Mouse (Mus musculus): ENCODE data around the gene Rasl11a. TPM values are rescaled to one million over a fixed set of nuclear protein-coding genes. Genes with fewer than 3 reads are reported as not detected.

Gene Rasl11a
- polyA plus RNA-seq, 1 experiment from 2014 or later: 11.2 TPM

GRCm38 (mm10) chr5:146844301-146844941 is 450 bp upstream of the Rasl11a start:
- ATAC-seq (ENCODE audit: insufficient number of reproducible peaks, low FRiP score, low TSS enrichment, low read depth): no peak
- Histone ChIP-seq H3K27ac (replicated peaks) (peak overlapping the region; percentile 31; the same call in 1 of the 2 replicates), H3K9ac (peak overlapping the region; percentile 50), H3K4me1 (peaks cover 27% of the 10 kb centered on the region), H3K27me3 (no peaks in the 10 kb centered on the region), H3K9me3 (replicated peaks) (no peaks in the 10 kb centered on the region), H3K4me2 (replicated peaks) (peak overlapping the region; percentile 100), H3K4me3 (replicated peaks) (peak overlapping the region; percentile 65), H3K36me3 (no peaks in the 10 kb centered on the region; the same call in 1 of the 2 replicates)
- WGBS: 11% methylated on average over 6 of the region's 6 CpGs

DNA sequence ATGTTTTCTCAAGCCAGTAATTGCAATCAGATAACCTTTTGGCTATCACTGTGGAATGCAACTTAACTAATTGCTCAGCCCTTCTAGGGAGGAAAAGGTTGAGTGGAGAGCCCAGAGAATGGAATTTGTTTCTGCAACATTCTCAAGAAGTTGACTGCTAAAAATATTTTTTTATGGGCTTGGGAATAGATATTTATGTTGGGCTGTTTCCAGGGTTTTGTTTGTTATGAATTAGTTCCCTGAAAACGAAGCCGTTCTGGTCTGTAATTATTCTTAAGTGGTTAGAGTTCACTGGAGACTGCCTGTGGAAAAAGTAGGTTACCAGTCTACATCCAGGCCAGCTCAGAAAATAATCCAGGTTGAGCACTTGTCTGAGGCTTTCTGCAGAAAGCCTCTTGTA is 1.6 kb downstream of the Rasl11a start:
- no peak overlapping the region for H3K9ac ChIP-seq
- no peak overlapping the region for H3K4me3 ChIP-seq (replicated peaks)
- no peaks in the 10 kb centered on the region for H3K36me3 ChIP-seq
- H3K27ac ChIP-seq (replicated peaks): no peak overlapping the region
- H3K27me3 ChIP-seq: no peaks in the 10 kb centered on the region
- H3K4me1 ChIP-seq: peaks cover 27% of the 10 kb centered on the region
- no peak for ATAC-seq (ENCODE audit: insufficient number of reproducible peaks, low FRiP score, low TSS enrichment, low read depth)
- WGBS: 25% methylated on average over 2 of the region's 2 CpGs
- no peaks in the 10 kb centered on the region for H3K9me3 ChIP-seq (replicated peaks)
- peak overlapping the region; percentile 100 for H3K4me2 ChIP-seq (replicated peaks)

DNA sequence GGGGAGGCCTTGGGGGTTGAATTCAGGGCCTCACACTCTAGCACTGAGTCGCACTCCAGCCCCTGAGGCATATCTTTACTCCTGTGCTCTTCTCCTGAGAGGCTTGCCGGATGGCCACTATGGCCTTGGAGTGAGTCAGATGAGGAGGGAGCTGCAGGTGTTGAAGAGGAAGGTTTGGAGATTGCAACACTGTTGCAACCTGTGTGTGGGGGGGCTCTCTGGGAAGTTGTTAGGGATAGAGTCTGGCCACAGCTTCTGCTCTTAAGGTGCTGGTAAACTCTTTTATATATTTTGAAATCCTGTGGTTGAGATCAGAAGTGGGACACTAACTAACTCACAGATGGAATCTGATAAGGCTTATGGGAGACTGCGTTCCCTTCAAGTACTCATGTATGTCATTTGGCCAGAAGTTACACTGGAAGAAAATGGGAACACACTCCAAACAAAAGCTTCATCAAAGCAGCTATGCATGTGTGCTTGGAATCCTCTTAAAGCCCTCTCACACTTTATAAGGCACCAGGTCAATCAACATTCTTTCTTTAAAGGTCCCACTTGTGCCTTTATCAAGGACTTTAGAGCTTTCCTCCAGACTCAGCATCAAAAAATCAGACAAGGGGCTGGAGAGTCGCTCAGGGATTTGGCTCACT is 4.2 kb downstream of the Rasl11a start:
- no peak overlapping the region for H3K27ac ChIP-seq (replicated peaks)
- 89% methylated on average over 4 of the region's 4 CpGs for WGBS

DNA sequence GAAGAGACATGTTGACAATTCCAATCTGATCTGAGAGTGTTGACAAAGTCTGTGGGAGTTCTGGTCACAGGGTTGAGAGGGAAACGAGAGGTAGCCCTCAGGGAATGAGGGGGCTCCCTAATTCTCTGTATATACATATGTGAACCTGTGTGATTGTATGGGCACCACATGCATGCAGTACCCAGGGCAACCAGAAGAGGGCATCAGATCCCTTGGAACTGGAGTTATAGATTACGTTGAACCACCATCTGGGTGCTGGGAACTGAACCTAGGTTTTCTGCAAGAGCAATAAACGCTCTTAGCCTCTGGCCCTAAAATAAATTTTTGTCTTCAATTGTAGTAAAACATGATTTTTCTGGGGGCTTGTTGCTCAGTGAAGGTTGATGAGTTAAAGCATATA is 11.2 kb downstream of the Rasl11a start:
- Histone ChIP-seq H3K4me1 (no peaks in the 10 kb centered on the region), H3K9ac (no peak overlapping the region), H3K9me3 (replicated peaks) (no peaks in the 10 kb centered on the region), H3K27ac (replicated peaks) (no peak overlapping the region), H3K27me3 (no peaks in the 10 kb centered on the region), H3K36me3 (no peaks in the 10 kb centered on the region), H3K4me2 (replicated peaks) (no peak overlapping the region), H3K4me3 (replicated peaks) (no peak overlapping the region)
- 85% methylated on average over 3 of the region's 3 CpGs for WGBS
- ATAC-seq (ENCODE audit: insufficient number of reproducible peaks, low FRiP score, low TSS enrichment, low read depth): no peak

More for the DNA sequence above, 4.2 kb downstream of the Rasl11a start:
- Histone ChIP-seq H3K9ac (no peak overlapping the region), H3K4me3 (replicated peaks) (no peak overlapping the region), H3K4me2 (replicated peaks) (no peak overlapping the region), H3K4me1 (peaks cover 27% of the 10 kb centered on the region), H3K9me3 (replicated peaks) (no peaks in the 10 kb centered on the region), H3K27me3 (no peaks in the 10 kb centered on the region), H3K36me3 (no peaks in the 10 kb centered on the region)
- ATAC-seq (ENCODE audit: insufficient number of reproducible peaks, low FRiP score, low TSS enrichment, low read depth): no peak

- WGBS: 62% methylated on average over 8 of the region's 8 CpGs
Observed at GRCm38 (mm10) chr5:146857620-146858019, 12.7 kb downstream of the Rasl11a start.

DNA sequence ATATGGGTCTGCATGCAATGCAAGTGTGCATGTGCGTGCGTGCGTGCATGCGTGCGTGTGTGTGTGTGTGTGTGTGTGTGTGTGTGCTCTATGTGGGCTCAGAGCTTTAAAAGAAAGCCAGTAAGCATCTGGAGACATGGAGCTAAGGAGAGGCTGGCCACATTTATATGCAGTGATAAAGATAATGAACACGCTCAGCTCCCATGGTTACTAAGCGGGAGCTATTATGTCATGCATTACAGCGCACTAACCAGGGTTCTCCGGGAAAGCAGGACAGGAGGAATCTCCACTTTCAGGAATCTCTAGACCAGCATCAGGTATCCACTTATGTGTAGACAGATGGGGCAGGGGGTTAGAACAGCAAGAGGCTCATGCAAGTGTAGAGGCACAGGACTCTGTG is 13.9 kb downstream of the Rasl11a start:
- no peaks in the 10 kb centered on the region for H3K4me1 ChIP-seq
- WGBS: 92% methylated on average over 9 of the region's 9 CpGs
- H3K4me2 ChIP-seq (replicated peaks): no peak overlapping the region
- no peaks in the 10 kb centered on the region for H3K36me3 ChIP-seq
- H3K9me3 ChIP-seq (replicated peaks): no peaks in the 10 kb centered on the region
- no peak overlapping the region for H3K9ac ChIP-seq
- no peak overlapping the region for H3K4me3 ChIP-seq (replicated peaks)
- H3K27me3 ChIP-seq: no peaks in the 10 kb centered on the region
- H3K27ac ChIP-seq (replicated peaks): no peak overlapping the region
- ATAC-seq (ENCODE audit: insufficient number of reproducible peaks, low FRiP score, low TSS enrichment, low read depth): no peak

More at GRCm38 (mm10) chr5:146857620-146858019, 12.7 kb downstream of the Rasl11a start:
- H3K9ac ChIP-seq: no peak overlapping the region
- H3K27me3 ChIP-seq: no peaks in the 10 kb centered on the region
- H3K4me3 ChIP-seq (replicated peaks): no peak overlapping the region
- H3K36me3 ChIP-seq: no peaks in the 10 kb centered on the region
- no peak overlapping the region for H3K4me2 ChIP-seq (replicated peaks)
- no peak overlapping the region for H3K27ac ChIP-seq (replicated peaks)
- ATAC-seq (ENCODE audit: insufficient number of reproducible peaks, low FRiP score, low TSS enrichment, low read depth): no peak
- no peaks in the 10 kb centered on the region for H3K4me1 ChIP-seq
- H3K9me3 ChIP-seq (replicated peaks): no peaks in the 10 kb centered on the region

DNA sequence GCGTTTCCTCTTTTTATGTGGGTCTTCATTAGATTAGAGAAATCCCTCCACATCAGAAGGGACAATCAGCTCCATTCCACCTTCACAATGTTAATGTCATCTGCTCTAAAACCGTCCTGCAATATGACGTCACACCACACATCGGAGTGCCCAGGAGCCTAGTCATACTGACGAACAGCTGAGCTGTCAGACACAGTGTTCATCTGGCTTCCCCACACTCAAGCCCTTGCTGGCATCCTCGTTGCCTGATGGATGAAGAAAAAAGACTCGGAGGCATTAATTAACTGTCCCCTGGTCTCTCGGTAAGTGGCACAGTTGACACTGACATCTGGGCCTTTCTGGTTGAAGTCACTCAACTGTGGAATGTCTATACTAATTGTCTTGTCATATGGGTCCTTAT is 14.4 kb downstream of the Rasl11a start:
- H3K9ac ChIP-seq: no peak overlapping the region
- 68% methylated on average over 8 of the region's 8 CpGs for WGBS

DNA sequence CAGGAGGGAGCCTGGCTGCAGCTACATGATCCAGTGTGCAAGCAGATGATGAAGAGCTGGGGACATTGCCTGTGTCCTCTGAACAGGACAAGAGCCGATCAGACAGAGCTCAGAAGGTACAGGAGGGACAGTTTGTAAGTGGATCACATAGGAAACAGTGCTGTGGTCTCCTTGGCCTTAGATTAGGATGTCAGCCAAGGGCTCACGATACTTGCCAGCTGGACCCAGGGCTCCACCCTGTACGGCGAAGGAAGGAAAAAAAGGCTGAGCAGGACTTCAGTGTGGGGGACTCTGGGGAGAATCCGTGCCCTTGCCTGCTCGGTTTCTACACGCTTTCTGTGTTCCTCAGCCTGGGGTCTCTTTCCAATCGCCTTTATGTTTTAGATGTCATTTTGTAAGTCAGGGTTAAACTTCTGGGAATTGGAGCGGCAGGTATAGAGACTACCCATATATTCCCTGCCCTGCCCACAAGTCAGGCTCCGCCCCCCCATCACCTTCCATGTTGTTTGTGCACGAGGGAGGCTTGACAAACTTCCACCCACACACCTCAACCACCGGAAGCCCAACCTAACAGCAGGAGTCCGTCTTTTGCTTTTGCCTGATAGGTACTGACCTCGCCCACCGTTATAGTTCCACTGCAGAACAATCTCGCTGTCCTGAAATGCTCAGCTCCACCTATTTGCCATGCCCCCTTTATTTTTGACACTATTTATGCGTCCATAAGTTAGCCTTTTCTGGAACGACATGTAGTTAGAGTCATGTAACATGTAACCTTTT is 15.5 kb downstream of the Rasl11a start:
- ATAC-seq (ENCODE audit: insufficient number of reproducible peaks, low FRiP score, low TSS enrichment, low read depth): no peak
- WGBS: 74% methylated on average over 18 of the region's 18 CpGs
- Histone ChIP-seq H3K9ac (no peak overlapping the region), H3K9me3 (replicated peaks) (no peaks in the 10 kb centered on the region), H3K27me3 (no peaks in the 10 kb centered on the region), H3K36me3 (no peaks in the 10 kb centered on the region), H3K4me1 (no peaks in the 10 kb centered on the region), H3K4me2 (replicated peaks) (no peak overlapping the region), H3K4me3 (replicated peaks) (no peak overlapping the region), H3K27ac (replicated peaks) (no peak overlapping the region)

More for the DNA sequence above, 14.4 kb downstream of the Rasl11a start:
- no peak overlapping the region for H3K4me3 ChIP-seq (replicated peaks)
- ATAC-seq (ENCODE audit: insufficient number of reproducible peaks, low FRiP score, low TSS enrichment, low read depth): no peak
- no peaks in the 10 kb centered on the region for H3K9me3 ChIP-seq (replicated peaks)
- H3K4me2 ChIP-seq (replicated peaks): no peak overlapping the region
- no peak overlapping the region for H3K27ac ChIP-seq (replicated peaks)
- no peaks in the 10 kb centered on the region for H3K27me3 ChIP-seq
- H3K36me3 ChIP-seq: no peaks in the 10 kb centered on the region
- no peaks in the 10 kb centered on the region for H3K4me1 ChIP-seq

DNA sequence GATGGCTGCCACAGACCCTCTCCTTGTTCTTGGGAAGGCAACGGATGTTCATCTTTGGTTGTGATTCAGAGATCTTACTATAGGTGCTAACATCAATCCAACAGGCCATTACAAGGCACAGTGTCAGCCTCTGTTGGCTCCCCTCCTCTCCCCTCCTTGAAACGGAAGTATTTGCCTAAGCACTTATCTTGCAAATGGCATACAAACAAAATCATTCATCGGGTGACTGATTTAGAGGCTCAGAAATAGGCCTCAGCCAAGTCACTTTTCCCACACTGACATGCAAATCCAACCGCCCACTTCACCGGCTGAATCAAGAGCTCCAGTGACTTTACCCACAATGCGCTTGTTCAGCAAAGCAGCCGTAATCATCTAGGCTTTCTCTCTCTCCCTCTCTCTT is 16.7 kb downstream of the Rasl11a start:
- H3K9me3 ChIP-seq (replicated peaks): no peaks in the 10 kb centered on the region
- ATAC-seq (ENCODE audit: insufficient number of reproducible peaks, low FRiP score, low TSS enrichment, low read depth): no peak
- H3K4me1 ChIP-seq: no peaks in the 10 kb centered on the region
- 46% methylated on average over 7 of the region's 7 CpGs for WGBS
- H3K9ac ChIP-seq: no peak overlapping the region
- H3K27me3 ChIP-seq: no peaks in the 10 kb centered on the region
- H3K27ac ChIP-seq (replicated peaks): no peak overlapping the region
- no peak overlapping the region for H3K4me2 ChIP-seq (replicated peaks)
- no peak overlapping the region for H3K4me3 ChIP-seq (replicated peaks)
- H3K36me3 ChIP-seq: no peaks in the 10 kb centered on the region

DNA sequence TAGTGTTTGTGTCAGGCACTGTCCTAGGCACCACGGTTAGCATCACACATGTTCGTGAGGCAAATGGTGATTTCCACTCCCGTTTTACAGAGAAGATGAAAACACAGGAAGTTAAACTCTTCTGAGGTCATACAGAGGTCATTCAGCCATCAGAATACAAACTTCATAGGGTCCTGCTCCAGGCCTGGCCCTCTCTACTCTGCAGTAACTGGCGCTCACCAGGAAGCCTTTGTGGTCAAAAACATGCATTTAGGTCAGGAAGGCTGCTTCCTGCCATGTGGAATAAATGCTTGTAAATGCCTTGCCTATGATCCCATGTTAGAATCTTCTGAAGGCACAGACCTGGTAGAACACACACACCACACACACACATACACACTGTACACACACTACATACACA is 20.6 kb downstream of the Rasl11a start:
- Histone ChIP-seq H3K27ac (replicated peaks) (no peak overlapping the region), H3K9ac (no peak overlapping the region), H3K4me2 (replicated peaks) (no peak overlapping the region), H3K4me1 (peaks cover 5% of the 10 kb centered on the region; the same call in 1 of the 2 replicates), H3K4me3 (replicated peaks) (no peak overlapping the region), H3K27me3 (no peaks in the 10 kb centered on the region), H3K36me3 (no peaks in the 10 kb centered on the region), H3K9me3 (replicated peaks) (no peaks in the 10 kb centered on the region)
- WGBS: 64% methylated on average over 4 of the region's 4 CpGs
- no peak for ATAC-seq (ENCODE audit: insufficient number of reproducible peaks, low FRiP score, low TSS enrichment, low read depth)

- Histone ChIP-seq H3K27me3 (no peaks in the 10 kb centered on the region), H3K4me3 (replicated peaks) (no peak overlapping the region), H3K36me3 (no peaks in the 10 kb centered on the region), H3K4me1 (peaks cover 5% of the 10 kb centered on the region; the same call in 1 of the 2 replicates), H3K27ac (replicated peaks) (no peak overlapping the region), H3K9me3 (replicated peaks) (no peaks in the 10 kb centered on the region), H3K9ac (no peak overlapping the region), H3K4me2 (replicated peaks) (no peak overlapping the region)
- 89% methylated on average over 2 of the region's 2 CpGs for WGBS
- ATAC-seq (ENCODE audit: insufficient number of reproducible peaks, low FRiP score, low TSS enrichment, low read depth): no peak
Observed at GRCm38 (mm10) chr5:146866277-146866676, 21.4 kb downstream of the Rasl11a start.

Data from embryonic facial prominence, embryonic 15.5 days (tissue).